Mouse (Mus musculus) spleen, adult 12 weeks (tissue): ENCODE measurements around the gene Olfr1388.
"Not testable (repeated sequence)": the region's sequence is repeated elsewhere in the genome, so short reads cannot be mapped to it uniquely, and the experiment has no call there.

Source experiments
- DNase-seq: peaks from one replicate; pipeline ENCODE4 v3.0.0; 2022; ENCODE audit warnings: low spot score

Olfr1388 gene

GRCm38 (mm10) chr11:49436411-49436810, at the start of gene Olfr1388:
TSS of gene Olfr1388 (plus strand) at chr11:49436624.
- DNase-seq: no peak

GRCm38 (mm10) chr11:49392707-49393106, 43.7 kb upstream of the Olfr1388 start:
- not testable (repeated sequence) for DNase-seq

GRCm38 (mm10) chr11:49406784-49407183, 29.6 kb upstream of the Olfr1388 start:
- no peak for DNase-seq

GRCm38 (mm10) chr11:49410540-49410939, 25.9 kb upstream of the Olfr1388 start:
- DNase-seq: no peak

- DNase-seq: no peak
Observed at GRCm38 (mm10) chr11:49422767-49423166, 13.7 kb upstream of the Olfr1388 start, which contains the start of gene Olfr1389. TSS of gene Olfr1389 (plus strand) at chr11:49423067.

- DNase-seq: no peak
Observed at GRCm38 (mm10) chr11:49425257-49425927, 11.0 kb upstream of the Olfr1388 start.

- no peak for DNase-seq
Observed at GRCm38 (mm10) chr11:49429641-49430040, 6.8 kb upstream of the Olfr1388 start.

GRCm38 (mm10) chr11:49455043-49455442, 18.6 kb downstream of the Olfr1388 start, which contains the start of gene Olfr1387:
TSS of gene Olfr1387 (plus strand) at chr11:49455343.
- no peak for DNase-seq

GRCm38 (mm10) chr11:49464746-49465145, 28.3 kb downstream of the Olfr1388 start, which contains the start of gene Olfr1386:
TSS of gene Olfr1386 (plus strand) at chr11:49465046.
- not testable (repeated sequence) for DNase-seq

- DNase-seq: no peak
Observed at GRCm38 (mm10) chr11:49485973-49486372, 49.5 kb downstream of the Olfr1388 start.

GRCm38 (mm10) chr11:49488770-49489169, 52.3 kb downstream of the Olfr1388 start, which contains the start of gene Olfr1385:
TSS of gene Olfr1385 (plus strand) at chr11:49489070.
- not testable (repeated sequence) for DNase-seq
